ENCODE assay signal across 19 mouse cellular contexts in the genomic region with DNA sequence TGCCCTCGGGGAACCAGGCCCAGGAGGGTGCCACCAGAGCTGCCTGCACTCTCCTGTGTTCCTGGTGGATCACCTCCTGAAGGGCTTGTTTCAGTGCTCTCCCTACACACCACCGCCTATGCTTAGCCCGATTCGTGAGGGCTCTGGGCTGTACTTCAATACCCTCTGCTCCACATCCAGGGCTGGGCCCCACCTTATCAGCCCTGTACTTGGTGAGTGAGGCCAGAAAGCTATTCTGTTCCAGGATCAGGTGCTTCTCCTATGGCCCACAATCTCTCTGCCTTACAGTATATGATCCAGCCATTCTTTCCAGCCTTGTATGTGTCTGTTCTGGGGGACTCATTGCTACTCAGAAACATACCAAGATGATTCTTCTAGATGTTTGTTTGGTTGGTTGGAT. TPM values are rescaled to one million over a fixed set of nuclear protein-coding genes. Genes with fewer than 3 reads are reported as not detected.
"Had no signal": no experiment of that assay in that cellular context is flagged by ENCODE, and none has a peak within 500 bp of the region (broad histone marks: within the 10 kb centered on the region; RNA-seq: fewer than 3 reads in every experiment).

No protein-coding gene starts in this region.

- ATAC-seq: lung, postnatal 0 days; midbrain, embryonic 13.5 days; midbrain, embryonic 15.5 days had no signal

- H3K9ac ChIP-seq: lung, embryonic 15.5 days; midbrain, embryonic 13.5 days; midbrain, embryonic 15.5 days; neural tube, embryonic 12.5 days; stomach, embryonic 15.5 days had no signal

- DNase-seq: lung, adult 2 months; lung, postnatal 14 days; lung, postnatal 36 days; right cerebral cortex, postnatal 14 days; thymus, adult 18-20 months; thymus, postnatal 14 days; thymus, postnatal 36 days had no signal

- H3K27me3 ChIP-seq: lung, embryonic 15.5 days; midbrain, embryonic 15.5 days; stomach, embryonic 15.5 days had no signal

- H3K36me3 ChIP-seq: lung, embryonic 15.5 days; midbrain, embryonic 13.5 days; midbrain, embryonic 15.5 days; neural tube, embryonic 12.5 days; stomach, embryonic 15.5 days had no signal

- H3K4me2 ChIP-seq: lung, embryonic 15.5 days; midbrain, embryonic 11.5 days; midbrain, embryonic 13.5 days; midbrain, embryonic 15.5 days; neural tube, embryonic 12.5 days; stomach, embryonic 15.5 days had no signal

- H3K4me3 ChIP-seq: lung, embryonic 15.5 days; megakaryocyte, embryonic 14.5 days; midbrain, embryonic 13.5 days; midbrain, embryonic 15.5 days; neural tube, embryonic 12.5 days; stomach, embryonic 15.5 days had no signal

- H3K27ac ChIP-seq: lung, embryonic 15.5 days; macrophage; midbrain, embryonic 13.5 days; midbrain, embryonic 15.5 days; neural tube, embryonic 12.5 days; stomach, embryonic 15.5 days had no signal

- H3K9me3 ChIP-seq: lung, embryonic 15.5 days; megakaryocyte, embryonic 14.5 days; midbrain, embryonic 13.5 days; midbrain, embryonic 15.5 days; neural tube, embryonic 12.5 days; stomach, embryonic 15.5 days had no signal

- H3K4me1 ChIP-seq: lung, embryonic 15.5 days; midbrain, embryonic 13.5 days; midbrain, embryonic 15.5 days; neural tube, embryonic 12.5 days; stomach, embryonic 15.5 days had no signal

RNA-seq across cellular contexts. Expression of a gene that starts 21.7 kb away (rescaled TPM):
- total RNA-seq: monocyte, adult 5-6 weeks had no signal
- polyA plus RNA-seq: lung, embryonic 15.5 days; lung, postnatal 0 days; macrophage; midbrain, embryonic 11.5 days; midbrain, embryonic 13.5 days had no signal

RNA-seq across cellular contexts. Expression of a gene that starts 46.3 kb away (rescaled TPM):
- total RNA-seq: megakaryocyte progenitor cell, adult 5-6 weeks; monocyte, adult 5-6 weeks; neutrophil, adult 5-6 weeks had no signal
- polyA plus RNA-seq: macrophage had no signal
